Mouse (Mus musculus) hindlimb bud, embryonic 11.5 days (tissue): ENCODE results near the gene Nudt1.
"Not testable (repeated sequence)": the region's sequence is repeated elsewhere in the genome, so short reads cannot be mapped to it uniquely, and the experiment has no call there.

ENCODE experiments used
- DNase-seq: peaks from one replicate; pipeline ENCODE4 v3.0.0-alpha.2; 2012; ENCODE audit warnings: low read depth, low spot score; ENCODE audit errors: extremely low spot score

Gene Nudt1

GRCm38 (mm10) chr5:140339836-140340235 lies 18.4 kb downstream of the Nudt1 start:
- no peak for DNase-seq

GRCm38 (mm10) chr5:140342880-140343279 lies 21.4 kb downstream of the Nudt1 start:
- DNase-seq, result no peak

GRCm38 (mm10) chr5:140345244-140345643 lies 23.8 kb downstream of the Nudt1 start:
- DNase-seq, result no peak

DNA sequence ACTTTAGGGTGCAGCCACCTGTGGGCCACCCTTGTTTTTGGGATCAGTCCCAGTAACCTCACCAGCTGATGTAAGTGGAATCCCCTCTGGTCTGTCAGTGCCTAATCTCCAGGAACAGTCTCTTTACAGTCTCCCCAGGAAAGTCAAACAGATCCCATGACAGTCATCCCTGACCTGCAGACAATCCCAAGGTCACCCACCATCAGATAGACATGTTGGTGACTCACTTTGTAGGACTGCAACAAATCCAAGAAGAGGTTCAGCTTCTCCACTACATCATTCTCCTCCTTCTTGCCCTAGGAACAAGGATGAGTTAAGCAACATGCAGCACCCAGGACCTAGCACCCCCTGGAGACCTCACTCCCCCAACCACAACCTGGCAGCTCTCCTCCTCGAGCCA lies 24.6 kb downstream of the Nudt1 start:
- DNase-seq, result no peak

DNA sequence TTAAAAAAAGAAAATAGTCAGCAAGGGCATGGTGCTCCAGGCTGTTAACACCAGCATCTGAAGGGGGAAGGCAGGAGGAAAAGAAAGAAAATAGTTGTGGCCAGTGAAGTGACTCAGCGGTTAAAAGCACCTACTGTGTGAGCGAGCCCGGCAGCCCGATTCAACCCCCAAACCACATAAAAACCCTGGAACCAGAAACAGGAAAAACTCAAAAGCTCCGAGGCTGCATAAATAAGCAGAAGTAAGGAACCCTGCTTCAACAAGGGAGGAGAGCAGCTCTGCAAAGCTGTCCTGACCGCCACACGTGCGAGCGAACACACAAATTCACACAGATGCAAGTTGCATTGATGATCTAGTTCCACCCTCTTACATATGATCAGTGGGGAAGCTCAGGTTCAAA lies 28.4 kb downstream of the Nudt1 start:
- DNase-seq, result no peak

DNA sequence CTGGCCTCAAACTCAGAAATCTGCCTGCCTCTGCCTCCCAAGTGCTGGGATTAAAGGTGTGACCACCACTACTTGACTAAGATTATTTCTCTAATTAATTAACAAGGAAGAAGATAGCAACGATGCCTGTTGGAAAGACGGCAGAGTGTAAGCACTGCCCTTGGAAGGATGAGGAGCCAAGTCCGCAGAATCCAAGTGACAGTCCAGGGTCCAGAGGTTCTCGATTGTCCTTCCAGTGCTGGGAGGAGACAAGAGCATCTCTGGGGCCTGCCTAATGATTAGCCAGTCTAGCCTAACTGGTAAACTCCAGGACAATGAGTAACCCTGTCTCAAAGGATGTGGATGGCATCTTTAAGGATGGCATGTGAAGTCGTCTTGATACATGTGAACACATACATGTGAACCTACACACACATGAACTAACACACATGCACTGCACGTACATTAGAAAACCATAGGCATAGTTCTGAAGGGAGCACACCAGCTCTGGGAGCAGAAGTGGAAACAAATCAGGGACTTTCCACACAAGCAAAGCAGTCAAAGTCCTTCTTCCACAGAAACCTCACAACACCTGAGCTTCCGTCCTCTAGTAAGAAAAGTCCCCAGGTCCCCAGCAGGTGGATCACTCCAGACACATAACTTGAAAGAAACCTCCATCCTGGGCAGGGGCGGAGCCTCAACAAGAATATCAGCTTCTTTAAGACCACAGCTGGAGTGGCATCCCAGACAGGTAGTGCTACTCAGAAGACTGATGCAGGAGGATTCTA lies 29.5 kb downstream of the Nudt1 start:
- no peak for DNase-seq

DNA sequence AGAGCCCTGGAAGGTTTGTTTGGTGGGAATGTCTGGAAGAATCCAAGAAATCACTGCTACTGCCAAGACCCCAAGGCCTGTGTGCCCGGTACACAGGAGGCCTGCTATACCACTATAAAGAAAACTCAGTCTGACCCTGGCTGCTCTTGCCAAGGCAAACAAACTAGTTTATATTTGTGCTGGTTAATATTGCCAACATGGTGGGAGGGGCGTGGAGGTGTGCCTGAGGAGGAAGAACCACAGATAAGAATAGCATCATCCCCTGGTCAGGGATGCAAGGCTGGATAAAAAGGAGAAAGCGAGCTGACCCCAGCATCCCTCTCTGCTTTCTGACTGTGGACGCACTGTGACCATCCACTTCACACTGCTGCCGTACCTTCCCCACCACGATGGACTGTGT lies 30.9 kb downstream of the Nudt1 start:
- DNase-seq, result no peak

DNA sequence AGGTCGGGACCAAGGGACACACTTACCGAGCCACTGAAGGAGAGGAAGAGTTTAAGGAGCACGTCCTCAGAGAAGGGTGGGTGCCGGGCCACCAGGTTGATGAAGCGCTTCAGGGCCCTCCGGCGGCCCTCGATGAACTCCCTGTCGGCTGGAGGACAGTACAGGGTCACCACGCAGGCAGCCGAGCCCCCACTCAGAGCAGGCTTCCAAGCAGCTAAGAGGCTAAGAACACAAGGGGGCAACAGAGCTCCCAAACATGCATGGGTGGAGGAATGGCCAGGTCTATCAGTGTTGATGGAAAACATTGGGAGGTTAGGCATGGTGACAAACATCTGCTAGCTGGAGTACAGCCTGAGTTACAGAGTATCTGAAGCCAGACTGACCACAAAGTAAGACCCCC lies 34.5 kb downstream of the Nudt1 start:
- no peak for DNase-seq

- no peak for DNase-seq
These were observed 36.0 kb downstream of the Nudt1 start for GRCm38 (mm10) chr5:140357466-140357865.

GRCm38 (mm10) chr5:140359930-140360674 lies 38.6 kb downstream of the Nudt1 start:
- no peak for DNase-seq

DNA sequence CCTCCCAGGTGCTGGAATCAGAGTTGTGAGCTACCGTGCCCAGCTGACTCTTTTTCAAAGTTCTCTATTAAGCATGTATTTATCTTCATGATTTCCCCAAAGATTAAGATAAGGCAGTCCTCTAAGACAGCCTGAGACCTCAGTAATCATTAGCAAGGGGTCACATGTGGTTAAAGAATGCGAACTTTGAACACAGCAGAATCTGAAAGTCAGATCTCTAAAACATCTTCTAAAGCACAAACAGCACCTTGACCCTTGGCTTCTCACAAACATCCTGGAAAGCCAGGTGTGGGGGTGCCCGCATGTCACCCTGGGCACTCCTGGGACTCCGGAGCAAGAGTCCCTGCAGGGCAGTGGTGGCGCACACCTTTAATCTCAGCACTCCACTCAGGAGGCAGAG lies 43.0 kb downstream of the Nudt1 start:
- DNase-seq, result no peak

DNA sequence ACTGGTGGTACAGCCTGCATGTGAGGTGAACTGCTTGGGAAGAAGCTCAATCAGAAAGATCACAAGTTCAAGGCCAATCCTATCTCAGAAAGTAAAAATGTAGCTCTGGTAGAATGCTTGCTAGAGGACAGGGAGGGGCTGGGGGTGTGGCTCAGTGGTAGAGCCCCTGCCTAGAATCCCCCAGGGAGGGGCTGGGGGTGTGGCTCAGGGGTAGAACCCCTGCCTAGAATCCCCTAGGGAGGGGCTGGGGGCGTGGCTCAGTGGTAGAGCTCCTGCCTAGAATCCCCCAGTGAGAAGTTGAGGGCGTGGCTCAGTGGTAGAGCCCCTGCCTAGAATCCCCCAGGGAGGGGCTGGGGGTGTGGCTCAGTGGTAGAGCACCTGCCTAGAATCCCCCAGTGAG lies 46.7 kb downstream of the Nudt1 start:
- DNase-seq, result not testable (repeated sequence)

DNA sequence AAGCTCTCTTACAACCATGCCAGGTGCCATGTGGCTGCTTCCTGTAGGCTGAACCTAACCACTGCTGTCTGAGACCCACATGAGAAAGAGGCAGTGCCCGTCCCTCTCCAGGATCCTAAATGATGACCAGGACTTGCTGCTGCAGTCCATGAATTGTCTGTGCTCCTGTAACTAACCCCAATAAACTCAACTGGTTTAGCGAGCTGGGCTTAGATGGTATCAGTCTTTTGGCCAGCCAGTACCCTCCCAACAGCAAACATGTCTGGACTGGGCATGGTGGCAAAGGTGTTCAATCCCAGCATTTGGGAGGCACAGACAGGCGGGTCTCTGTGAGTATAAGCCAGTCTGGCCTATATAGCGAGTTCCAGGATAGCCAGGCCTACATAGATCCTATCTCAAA lies 47.5 kb downstream of the Nudt1 start:
- DNase-seq, result no peak

- DNase-seq, result no peak
These were observed 48.0 kb downstream of the Nudt1 start for GRCm38 (mm10) chr5:140369466-140369865.

DNA sequence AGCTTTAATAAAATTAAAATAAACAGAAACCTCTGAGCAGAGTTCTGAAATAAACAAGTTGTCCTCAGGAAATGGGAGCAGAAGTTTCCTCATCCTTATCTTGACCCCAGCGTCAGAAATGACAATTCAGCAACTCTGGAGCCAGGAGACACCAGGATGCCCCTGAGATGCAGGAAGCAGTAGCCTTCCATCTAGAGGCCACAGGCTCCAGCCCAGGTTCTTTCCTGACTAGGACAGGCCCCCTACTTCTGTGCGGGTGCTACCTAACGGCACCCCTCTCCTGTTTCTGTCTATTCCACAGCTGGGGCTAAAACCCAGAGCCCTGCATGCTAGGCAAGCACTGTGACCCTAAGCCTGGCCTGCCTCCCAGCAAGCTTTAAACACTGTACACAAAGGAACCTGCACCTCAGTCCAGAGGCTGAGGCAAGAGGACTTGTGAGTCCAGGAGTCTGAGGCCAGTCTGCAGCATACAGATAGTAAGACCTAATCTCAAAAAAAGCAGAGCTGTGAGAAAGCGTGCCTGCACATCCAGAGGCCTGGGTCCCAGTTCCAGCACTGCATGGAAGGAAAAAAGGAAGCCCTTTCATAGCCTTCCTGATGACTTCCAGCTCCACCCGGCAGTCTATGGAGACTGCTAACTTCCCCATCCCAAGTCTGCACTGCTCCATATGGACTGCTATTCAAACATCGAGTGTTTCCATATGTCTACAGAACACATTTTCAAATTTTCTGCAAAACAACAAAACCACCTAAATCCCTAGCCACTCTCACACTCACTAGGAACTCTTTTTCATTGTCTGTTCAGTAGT lies 49.2 kb downstream of the Nudt1 start:
- no peak for DNase-seq

DNA sequence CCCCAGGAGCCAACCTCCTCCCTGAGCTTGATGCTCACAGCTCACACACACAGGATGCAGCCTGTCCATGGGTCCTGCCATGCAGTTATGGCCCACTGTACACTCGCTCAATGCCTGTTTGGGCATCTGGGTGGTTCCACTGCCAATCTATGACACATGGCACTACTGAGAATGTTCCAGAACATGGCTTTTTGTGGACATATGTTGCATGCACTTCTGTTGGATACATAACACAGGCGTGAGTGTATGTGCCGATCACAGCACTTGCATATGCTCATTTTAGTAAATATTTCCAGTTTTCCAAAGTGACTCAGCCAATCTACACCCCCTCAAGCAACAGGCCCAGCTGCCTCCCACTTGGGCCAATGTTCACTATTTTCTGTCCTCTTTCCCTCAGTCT lies 50.2 kb downstream of the Nudt1 start:
- no peak for DNase-seq

DNA sequence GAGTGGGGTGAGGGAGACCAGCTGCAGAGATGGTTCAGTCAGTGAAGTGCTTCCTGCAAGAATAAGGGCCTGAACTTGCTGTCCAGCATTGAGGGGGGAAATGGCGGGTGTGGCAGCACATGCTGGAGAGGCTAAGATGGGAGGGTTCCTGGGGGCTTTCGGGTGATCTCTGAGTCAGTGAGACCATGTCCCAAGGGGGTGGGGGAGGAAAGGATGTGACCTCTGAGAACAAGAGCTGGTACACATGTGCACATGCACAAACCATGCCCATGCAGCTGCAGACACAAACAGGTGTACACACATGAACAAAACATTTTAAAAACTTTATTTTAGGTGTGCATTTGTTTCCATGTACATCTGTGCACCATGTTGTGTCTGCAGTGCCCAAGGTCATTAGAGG lies 52.3 kb downstream of the Nudt1 start:
- DNase-seq, result no peak

DNA sequence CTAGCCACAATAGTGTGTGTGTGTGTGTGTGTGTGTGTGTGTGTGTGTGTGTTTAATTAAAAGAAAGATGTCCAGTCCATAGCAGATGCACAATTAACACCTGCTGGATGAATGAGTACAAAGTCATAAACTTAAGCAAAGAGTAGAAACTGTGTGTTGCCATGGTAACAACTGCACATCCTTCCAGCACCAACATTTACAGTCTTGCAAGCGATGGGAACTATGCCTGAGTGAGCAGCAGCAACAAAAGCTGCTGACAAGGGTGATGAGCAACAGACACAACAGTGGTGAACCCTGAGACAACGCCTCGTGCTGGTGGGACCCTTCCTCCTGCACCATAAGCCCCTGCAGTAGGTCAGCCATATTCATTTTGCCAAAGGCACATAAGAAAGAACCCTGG lies 52.8 kb downstream of the Nudt1 start:
- no peak for DNase-seq

DNA sequence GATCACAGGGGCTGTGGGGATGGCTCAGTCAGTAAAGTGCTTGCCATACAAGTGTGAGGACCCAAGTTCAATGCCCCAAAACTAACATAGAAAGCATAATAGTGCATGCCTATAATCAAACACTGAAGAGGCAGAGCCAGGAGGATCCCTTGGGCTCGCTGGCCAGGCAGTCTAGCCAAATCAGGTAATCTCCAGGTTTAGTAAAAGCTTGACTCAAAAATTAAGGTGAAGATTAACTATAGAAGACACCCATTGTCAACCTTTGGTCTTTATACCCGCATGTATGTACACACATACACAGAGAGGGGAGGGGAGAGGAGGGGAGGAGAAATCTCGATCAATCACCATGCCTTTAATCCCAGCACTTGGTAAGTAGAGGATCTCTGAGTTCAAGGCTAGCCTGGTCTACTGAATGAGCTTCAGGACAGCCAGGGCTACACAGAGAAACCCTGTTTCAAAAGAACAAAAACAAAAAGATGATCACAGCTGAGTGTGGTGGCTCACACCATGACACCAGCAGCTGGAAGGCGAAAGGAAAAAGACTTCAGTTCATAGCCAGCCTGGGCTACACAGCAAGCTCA lies 53.9 kb downstream of the Nudt1 start:
- no peak for DNase-seq

DNA sequence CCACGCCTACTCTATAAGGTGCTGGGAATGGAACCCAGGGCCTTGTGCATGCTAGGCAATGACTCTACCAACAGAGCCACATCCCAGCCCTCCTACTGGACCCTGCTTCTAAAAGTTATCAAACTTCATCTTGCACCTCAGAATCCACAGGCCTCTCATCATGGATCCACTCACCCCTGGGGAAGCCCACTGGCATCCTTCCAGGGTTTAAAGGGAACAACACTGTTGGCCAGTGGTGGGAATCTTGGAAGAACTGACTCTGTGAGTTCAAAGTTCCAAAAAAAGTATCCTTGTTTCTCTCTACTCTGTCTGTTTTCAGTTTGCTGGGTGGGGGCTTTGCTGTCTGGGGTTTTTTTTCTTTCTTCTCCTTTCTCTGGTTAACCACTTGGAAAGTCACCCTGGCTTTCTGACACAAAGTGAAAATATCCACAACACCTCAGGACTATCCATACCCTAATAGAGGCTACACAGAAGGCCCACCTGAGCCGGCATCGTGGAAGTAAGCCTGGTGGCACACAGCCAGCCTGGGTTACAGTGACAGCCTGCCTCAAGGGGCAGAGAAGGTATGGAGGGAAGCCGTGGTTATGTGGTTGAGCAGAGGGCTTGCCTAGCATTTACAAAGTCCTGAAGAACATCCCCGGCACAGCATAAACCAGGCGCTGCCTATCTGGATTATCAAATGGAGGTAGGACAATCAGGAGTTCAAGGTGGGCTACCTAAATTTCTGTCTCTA lies 56.8 kb downstream of the Nudt1 start:
- DNase-seq, result no peak

DNA sequence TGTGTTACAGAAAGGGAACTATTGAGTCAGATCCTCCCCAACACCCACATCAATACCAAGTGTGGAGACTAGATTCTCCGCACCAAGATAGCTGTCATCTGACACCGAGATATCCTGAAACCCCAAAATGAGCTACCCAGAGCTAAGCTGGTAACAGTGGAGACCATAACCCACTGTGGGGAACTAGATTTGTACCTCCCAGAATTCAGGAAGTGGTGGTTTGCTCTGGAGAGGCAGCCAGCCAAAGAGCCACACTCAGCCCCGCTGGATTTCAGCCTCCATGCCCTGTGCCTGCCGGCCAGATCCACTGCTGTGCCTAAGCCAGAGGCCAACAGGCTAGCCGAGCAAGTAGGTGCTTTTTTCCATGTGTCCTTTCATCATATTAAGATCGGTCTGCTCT lies 57.8 kb downstream of the Nudt1 start:
- DNase-seq, result no peak
